Mouse (Mus musculus): ENCODE measurements around the gene Itsn2.
A peak's percentile ranks its signal among the peaks of the same experiment; 100 is the strongest.
"Not testable (repeated sequence)": the region's sequence is repeated elsewhere in the genome, so short reads cannot be mapped to it uniquely, and the experiment has no call there.

Itsn2 gene

GRCm38 (mm10) chr12:4592541-4593165 is at the start of gene Itsn2, which contains the start of gene Gm3625:
Gene Itsn2 (plus strand): TSS chr12:4592638.
Gene Gm3625 (minus strand): TSS chr12:4592927.
- DNase-seq (ENCODE audit: low spot score), result peak; percentile 51

- DNase-seq (ENCODE audit: low spot score), result no peak
Measured at GRCm38 (mm10) chr12:4544400-4544919, 48.0 kb upstream of the Itsn2 start.

GRCm38 (mm10) chr12:4545425-4545824 is 47.0 kb upstream of the Itsn2 start:
- DNase-seq (ENCODE audit: low spot score), result no peak

GRCm38 (mm10) chr12:4546491-4546890 is 45.9 kb upstream of the Itsn2 start:
- no peak for DNase-seq (ENCODE audit: low spot score)

- no peak for DNase-seq (ENCODE audit: low spot score)
Measured at GRCm38 (mm10) chr12:4547557-4547956, 44.9 kb upstream of the Itsn2 start.

GRCm38 (mm10) chr12:4548053-4549013 is 44.1 kb upstream of the Itsn2 start:
- peak; percentile 41 for DNase-seq (ENCODE audit: low spot score)

GRCm38 (mm10) chr12:4553704-4554103 is 38.7 kb upstream of the Itsn2 start:
- DNase-seq (ENCODE audit: low spot score), result not testable (repeated sequence)

- DNase-seq (ENCODE audit: low spot score), result no peak
Measured at GRCm38 (mm10) chr12:4555451-4555850, 37.0 kb upstream of the Itsn2 start.

- no peak for DNase-seq (ENCODE audit: low spot score)
Measured at GRCm38 (mm10) chr12:4556891-4557290, 35.5 kb upstream of the Itsn2 start.

- DNase-seq (ENCODE audit: low spot score), result no peak
Measured at GRCm38 (mm10) chr12:4557436-4557835, 35.0 kb upstream of the Itsn2 start.

- no peak for DNase-seq (ENCODE audit: low spot score)
Measured at GRCm38 (mm10) chr12:4558013-4558412, 34.4 kb upstream of the Itsn2 start.

GRCm38 (mm10) chr12:4558475-4559279 is 33.8 kb upstream of the Itsn2 start:
- peak; percentile 7 for DNase-seq (ENCODE audit: low spot score)

GRCm38 (mm10) chr12:4571864-4572263 is 20.6 kb upstream of the Itsn2 start:
- DNase-seq (ENCODE audit: low spot score), result peak; percentile 39

- no peak for DNase-seq (ENCODE audit: low spot score)
Measured at GRCm38 (mm10) chr12:4574065-4574464, 18.4 kb upstream of the Itsn2 start.

GRCm38 (mm10) chr12:4582326-4582725 is 10.1 kb upstream of the Itsn2 start:
- DNase-seq (ENCODE audit: low spot score), result no peak

- peak; percentile 19 for DNase-seq (ENCODE audit: low spot score)
Measured at GRCm38 (mm10) chr12:4587846-4588245, 4.6 kb upstream of the Itsn2 start.

GRCm38 (mm10) chr12:4588603-4589002 is 3.8 kb upstream of the Itsn2 start:
- peak; percentile 12 for DNase-seq (ENCODE audit: low spot score)

GRCm38 (mm10) chr12:4592025-4592424 is 413 bp upstream of the Itsn2 start:
- DNase-seq (ENCODE audit: low spot score), result no peak

GRCm38 (mm10) chr12:4593166-4593929 is 910 bp downstream of the Itsn2 start:
- DNase-seq (ENCODE audit: low spot score), result peak; percentile 11

GRCm38 (mm10) chr12:4593930-4594391 is 1.5 kb downstream of the Itsn2 start:
- no peak for DNase-seq (ENCODE audit: low spot score)

- DNase-seq (ENCODE audit: low spot score), result no peak
Measured at GRCm38 (mm10) chr12:4595055-4595454, 2.6 kb downstream of the Itsn2 start.
